Mouse (Mus musculus): ENCODE measurements around the gene F8.
"Not testable (repeated sequence)": the region's sequence is repeated elsewhere in the genome, so short reads cannot be mapped to it uniquely, and the experiment has no call there.

F8 gene

DNA sequence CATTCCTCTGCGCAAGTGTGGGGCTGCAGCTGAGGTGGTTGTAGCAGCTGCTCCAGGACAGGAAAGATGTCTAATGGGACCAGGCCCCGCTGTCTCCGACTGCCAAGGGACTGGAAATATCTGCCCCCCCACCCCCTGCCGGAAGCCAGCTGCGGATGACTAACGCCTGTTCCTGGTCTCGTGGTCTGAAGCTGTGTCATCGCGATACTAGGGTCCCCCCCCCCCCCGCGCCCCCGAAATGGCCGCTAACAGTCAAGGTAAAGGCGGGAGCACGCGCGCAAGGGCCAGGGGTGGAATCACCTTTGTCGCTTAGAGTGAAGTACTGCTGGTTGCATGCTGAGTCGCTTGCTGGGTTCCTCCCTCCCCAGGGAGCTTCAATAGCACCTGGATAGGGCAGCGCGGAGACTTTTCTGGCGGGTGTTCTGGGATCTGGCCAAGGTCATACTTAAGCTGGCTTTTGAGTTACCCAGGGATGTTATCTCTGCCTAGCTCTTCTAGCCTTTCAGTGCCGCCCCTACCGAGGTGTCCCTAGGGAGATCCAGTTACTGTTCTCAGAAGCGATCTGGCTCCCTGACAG is at the start of gene F8, which contains the start of gene Fundc2:
Gene F8 (minus strand): TSS at position 421 of the 577 bp plus-strand sequence.
Gene Fundc2 (plus strand): TSS at position 205 of the 577 bp plus-strand sequence.
- peak; percentile 83 for DNase-seq (ENCODE audit: extremely low read depth, low read depth)

DNA sequence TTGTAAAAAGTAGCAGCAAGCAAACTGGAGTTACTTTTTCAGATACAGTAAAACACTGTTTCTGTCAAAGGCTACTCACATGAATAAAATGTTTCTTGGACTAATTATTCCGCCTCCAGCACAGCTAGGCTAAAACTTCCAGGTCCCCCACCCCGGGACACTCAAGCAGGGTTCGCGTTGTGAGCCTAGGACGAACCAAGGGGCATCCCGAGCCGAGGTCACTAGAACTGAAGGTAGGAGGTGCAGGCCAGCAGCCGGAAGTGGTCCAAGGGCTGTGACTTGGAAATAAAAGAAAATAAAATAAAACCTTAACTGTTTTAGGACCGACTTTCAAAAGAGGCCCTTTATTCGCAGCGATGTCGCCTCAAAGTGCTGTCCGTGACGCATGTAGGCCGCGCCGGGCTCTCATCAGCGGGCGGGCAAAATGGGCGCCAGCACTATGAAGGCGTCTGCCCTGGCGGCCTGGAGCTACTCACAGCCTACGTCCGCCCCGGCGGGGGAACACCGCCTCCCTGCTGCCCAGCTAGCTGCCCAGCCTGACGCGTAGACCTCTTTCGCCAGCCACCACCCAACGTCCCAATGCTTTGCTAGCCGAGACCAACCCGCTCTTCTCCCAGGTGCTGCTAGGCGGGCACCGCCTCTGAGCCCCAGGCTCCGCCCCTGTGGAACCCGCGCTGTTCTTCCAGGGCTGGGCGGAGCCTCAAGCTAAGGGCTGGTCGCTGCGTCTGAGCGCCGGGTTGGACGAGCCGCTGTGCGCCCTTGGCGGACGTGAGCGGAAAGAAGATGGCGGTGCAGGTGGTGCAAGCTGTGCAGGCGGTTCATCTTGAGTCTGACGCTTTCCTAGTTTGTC is 33.7 kb upstream of the F8 start, which contains the start of the genes Cmc4, Mtcp1 and Brcc3:
Gene Cmc4 (minus strand): TSS at position 649 of the 850 bp plus-strand sequence.
Gene Mtcp1 (minus strand): TSS at position 653 of the 850 bp plus-strand sequence.
Gene Brcc3 (plus strand): TSS at position 693 of the 850 bp plus-strand sequence.
- DNase-seq (ENCODE audit: extremely low read depth, low read depth) = peak; percentile 83

DNA sequence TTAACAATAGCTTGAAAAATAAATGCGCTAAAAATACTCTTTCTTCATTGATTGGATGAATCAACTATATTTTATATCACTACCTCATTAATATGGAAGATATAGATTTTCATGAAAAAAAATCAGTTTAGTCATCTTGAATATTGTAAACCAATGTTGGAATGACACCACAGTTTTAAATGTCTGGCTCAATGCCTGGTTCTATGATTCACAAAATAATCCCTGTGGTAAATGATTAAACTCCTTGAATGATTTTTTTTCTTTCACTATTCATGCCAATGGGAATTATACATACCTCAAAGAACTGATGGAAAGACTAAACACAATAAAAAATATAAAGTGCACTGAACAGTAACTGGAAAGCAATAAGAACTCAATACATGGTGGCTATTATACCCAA is 27.3 kb upstream of the F8 start:
- no peak for DNase-seq (ENCODE audit: extremely low read depth, low read depth)

DNA sequence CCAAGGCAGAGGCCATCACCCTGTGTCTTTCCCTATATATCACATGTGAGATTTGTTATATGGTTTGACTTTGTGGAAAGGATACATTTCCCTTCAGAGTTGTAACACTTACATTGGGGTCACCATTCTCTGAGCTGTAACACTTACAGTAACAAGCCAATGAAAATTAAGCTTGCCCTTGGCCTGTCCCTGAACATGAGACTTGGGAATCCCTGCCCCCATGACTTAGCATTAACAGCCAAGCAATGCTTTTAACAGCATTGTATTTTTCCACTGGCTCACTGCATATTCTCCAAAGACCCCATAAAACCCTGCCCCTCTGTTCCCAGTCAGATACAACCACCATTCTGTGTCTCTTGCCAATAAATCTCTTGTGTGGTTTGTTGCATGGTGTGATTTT is 20.9 kb upstream of the F8 start:
- no peak for DNase-seq (ENCODE audit: extremely low read depth, low read depth)

DNA sequence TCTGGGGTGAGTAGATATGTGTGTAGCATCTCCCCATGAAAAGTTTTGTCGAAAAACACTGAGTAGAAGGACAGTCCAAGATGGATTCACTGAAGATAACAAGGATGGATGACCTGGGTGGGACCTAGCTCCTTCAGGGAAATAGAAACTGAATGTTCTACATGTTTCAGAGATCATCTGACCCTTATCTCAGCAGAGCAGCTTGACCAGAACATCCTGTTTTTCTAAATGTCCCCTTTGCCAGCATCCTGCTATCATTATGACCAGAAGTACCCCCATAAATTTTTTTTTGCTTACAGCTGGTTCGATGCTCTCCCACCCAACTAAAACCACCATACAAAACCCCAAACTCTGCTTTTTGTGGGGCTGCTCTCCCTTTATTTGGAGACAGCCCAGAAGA is 20.3 kb upstream of the F8 start:
- DNase-seq (ENCODE audit: extremely low read depth, low read depth) = peak; percentile 77

DNA sequence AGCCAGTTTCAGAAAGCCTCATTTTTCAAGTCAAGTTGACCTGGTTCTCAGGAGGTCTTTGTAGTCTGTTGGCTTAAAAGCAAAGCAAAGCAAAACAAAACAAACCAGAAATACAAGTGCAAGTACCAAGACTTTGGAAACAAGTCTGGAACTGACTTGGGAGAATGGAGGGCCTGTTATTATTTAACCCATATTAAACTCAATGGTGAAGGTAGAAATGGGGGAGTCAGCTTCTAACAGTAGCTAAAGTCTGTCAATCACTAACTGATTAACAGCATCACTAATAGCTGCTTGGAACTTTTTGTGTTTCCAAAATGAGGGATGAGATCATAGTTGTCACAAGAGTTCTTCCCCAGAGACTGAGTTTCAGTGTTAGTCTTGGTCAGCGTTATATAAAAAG is 17.1 kb upstream of the F8 start:
- DNase-seq (ENCODE audit: extremely low read depth, low read depth) = no peak

DNA sequence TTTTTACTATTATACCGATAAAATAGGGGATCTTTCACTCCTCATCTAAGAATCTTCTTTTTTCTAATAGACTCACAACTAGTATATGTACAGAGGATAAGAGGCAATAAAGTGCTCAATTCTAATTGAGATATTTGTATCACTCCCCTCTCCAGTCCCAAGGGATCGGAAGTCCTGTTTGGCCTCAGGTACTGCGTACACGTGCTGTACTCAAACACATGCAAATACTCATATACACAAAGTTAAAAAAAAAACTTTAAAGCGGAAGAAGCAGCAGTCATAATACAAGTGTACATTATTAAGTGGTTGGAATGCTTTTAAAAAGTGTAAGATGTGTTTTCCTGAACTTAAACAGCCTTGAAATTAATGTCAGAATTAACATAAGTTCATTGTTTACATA is 716 bp downstream of the F8 start:
- DNase-seq (ENCODE audit: extremely low read depth, low read depth) = no peak

DNA sequence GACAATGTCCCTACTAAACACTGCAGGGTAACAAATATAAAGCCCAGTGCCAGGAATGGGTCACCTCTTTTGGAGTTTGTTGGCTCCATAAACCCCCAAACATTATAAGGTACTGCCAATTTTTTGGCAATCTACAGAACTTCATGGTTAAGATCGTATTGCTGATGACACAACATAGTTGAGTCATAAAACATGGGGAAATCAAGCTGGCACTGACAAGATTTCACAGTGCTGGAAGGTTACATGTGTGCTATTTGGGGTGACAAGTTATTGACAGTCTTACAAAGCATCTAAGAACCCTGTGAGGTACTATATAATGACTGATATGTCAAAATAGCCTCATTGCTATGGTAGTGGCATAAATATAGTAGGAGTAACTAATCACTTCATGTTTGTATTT is 1.2 kb downstream of the F8 start:
- DNase-seq (ENCODE audit: extremely low read depth, low read depth) = no peak

DNA sequence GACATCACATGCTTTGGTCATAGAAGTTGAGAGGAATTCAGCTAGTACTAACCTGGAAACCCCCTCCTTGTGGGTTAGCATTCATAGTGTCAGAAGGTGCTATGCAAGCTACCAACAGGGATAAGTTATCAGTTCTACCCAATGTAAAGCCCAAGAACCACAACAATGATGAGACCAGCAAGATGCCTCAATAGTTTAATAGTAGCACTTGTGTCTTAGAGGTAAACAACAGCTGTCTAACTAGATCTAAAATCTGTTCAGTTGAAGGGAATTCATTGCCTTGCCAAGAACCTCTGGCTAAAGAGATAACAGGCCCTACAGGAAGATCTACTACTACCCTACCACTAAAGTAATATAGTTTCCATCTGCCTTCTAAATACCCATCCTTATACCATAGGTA is 5.6 kb downstream of the F8 start:
- DNase-seq (ENCODE audit: extremely low read depth, low read depth) = peak; percentile 23

DNA sequence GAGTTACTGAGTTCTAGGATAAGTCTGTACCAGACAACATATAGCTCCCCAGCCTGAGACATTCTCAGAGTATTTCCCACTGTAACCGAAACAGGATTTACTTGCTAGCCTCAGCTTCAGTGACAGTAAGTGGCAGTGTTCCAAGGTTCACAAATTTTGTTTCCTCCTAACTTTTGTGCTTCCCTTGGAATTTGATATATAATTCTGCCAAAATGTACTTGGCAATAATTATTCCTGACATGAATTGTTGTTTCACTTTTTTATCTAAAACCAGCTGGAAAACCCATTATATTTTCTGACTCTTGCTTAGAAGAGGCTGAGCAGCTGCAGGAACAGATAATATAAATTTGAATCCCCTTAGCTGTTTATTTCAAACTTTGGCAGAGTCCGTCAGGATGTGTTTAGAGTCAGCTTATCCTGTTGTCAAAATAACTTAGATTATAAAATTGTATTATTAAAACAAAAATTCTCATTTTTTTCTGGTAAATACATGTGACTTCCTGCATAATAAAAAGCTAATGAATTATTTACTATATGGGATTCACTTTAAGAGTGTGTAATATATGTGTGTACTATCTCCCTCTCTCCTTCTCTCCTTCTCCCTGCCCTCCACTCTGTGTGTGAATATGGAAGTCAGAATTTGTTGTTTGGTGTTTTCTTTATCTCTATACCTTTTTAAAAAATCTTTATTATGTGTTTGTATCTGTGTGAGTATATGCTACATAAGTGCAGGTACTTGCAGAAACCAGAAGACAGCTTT is 9.6 kb downstream of the F8 start:
- no peak for DNase-seq (ENCODE audit: extremely low read depth, low read depth)

DNA sequence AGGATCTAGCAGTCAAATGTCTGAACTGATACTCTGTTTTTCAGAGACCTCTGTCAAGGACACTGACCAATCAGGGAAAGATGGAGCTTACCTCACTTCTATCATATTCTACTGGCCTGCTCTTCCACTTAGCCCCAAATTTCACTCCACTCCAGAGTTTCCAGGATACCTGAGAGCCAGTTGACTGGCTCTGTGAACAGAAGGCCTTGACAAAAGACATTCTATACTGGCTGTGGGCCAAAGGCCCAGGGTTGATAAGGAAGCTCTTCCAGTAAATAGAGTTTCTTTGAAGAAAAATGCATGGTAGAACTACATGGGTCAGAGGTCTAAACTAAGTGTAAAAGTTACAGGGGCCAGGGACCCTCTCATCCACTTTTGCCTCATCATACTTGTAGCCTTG is 12.2 kb downstream of the F8 start:
- peak; percentile 30 for DNase-seq (ENCODE audit: extremely low read depth, low read depth)

DNA sequence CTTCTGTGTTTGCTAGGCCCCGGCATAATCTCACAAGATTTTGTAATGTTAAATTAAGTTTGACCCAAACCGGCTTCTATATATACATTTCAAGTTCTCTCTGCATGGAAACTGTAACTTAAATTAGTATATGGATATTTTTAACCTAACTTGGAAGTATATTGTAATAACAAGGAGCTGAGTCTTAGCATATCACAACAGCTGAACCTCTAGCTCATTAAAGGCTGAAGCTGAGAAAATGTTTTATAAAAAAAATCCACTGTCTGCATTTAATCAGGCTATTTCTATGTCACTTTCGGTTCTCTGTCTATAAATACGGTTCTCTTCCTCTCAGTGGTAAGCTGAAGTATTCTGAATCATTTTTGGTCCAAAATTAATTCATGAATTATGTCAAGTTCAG is 58.9 kb downstream of the F8 start:
- DNase-seq (ENCODE audit: extremely low read depth, low read depth) = no peak

DNA sequence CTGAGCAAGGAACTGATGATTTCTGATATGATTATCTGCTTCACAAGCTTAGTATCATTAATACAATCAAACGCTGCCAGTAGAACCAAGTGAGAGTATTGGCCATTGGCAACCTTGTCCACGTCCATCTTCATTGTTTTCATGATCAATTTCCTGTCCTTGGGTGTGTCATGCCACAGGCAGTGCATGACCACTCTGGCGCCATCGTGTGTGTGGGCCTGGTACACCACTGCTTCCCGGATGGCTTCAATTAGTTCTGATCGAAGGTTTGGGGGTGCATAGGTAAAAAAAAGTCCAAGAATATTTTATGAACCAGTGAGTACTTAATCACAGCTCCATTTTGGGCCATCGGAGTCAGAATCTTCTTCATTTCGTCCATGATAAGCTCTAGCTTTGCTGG is 110.7 kb downstream of the F8 start:
- DNase-seq (ENCODE audit: extremely low read depth, low read depth) = no peak

DNA sequence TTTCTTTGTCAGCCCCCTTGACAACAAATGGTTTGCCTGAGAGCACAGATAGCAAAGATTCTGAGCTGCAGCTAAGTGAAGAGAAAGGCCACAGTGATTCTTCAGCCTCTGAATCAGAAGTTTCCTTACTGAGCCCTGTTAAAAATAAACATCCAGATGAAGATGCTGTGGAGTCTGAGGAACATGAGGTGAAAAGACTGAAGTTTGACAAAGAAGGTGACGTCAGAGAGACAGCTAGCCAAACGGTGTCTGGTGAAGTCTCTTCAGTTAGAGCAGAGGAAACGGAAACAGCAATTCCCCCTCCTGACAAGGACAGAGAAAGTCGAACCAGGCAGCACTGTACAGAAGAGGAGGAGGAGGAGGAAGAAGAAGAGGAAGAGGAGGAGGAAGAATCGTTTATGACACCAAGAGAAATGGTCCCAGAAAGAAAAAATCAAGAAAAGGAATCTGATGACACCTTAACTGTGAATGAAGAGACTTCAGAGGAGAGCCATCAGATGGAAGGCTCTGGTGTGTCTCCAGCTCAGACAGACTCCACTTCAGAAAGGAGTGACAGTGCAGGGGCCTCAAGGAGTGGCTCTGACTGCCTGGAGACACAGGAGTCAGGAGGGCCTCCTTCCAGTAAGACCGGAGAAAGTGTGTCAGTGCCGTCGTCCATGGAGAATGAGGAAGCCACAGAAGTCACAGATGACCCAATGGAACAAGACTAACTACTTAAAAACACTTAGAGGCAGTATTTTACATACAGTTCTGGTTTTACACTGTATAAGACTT is 148.6 kb downstream of the F8 start:
- not testable (repeated sequence) for DNase-seq (ENCODE audit: extremely low read depth, low read depth)

DNA sequence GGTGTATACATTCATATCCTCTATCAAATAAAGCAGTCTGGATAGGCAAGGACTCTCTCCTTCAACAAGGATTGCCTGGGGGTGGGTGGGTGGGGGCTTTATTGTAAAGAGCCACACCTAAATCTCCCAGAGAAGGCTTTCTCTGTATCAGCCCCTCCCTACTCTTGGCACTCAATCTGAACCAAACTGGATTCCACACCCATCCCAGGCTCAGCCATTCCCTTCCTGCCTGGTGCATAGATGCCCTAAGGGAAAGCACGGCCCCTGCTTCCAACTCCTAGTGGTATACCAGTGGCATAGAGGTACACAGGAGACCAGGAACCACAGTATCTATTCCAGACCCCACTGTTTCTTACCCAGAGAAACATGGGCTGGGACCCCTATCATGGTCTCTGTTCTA is 151.0 kb downstream of the F8 start:
- DNase-seq (ENCODE audit: extremely low read depth, low read depth) = no peak

DNA sequence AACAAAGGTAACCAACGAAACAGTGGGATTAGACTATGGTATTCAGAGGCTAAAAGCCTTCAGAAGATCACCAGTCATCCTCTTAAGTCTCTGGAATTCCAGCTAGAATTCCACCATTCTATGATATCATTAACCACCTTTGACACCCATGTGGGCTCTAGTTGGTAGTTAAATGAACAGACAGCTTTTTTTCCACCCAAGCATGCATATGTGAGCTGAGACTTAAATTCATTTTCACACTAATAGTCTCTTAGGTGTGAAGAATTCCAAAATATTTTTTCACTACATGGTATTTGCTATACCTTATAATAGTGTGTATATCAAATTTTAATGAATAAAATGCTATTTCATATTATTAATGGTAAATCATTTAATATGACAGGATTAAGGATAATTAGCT is 218.7 kb downstream of the F8 start, which contains the start of gene Smim9:
Gene Smim9 (minus strand): TSS at position 101 of the 400 bp plus-strand sequence.
- DNase-seq (ENCODE audit: extremely low read depth, low read depth) = no peak

DNA sequence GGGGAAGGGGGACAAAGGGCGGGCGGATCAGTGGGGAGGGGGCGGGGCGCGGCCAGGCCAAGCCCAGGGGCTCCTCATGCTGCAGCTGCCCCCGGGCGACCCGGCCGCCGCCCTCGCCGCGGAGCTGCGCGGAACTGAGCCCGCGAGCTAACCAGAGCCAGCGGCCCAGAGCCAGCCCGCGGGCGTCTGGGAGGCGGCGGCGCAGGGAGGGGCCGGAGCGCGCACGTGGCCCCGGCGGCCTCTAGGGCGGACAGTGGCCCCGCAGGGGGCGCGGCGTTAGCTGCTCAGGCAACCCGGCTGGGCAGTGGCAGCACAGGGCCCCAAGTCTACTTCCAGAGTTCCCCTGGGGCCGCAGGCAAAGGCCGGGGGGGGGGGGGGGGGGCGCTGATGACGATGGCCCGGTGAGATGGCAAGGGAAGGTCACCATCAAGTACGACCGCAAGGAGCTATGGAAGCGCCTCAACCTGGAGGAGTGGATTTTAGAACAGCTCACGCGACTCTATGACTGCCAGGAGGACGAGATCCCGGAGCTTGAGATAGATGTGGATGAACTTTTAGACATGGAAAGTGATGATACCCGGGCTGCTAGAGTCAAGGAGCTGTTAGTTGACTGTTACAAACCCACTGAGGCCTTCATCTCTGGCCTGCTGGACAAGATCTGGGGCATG is 226.7 kb downstream of the F8 start:
- no peak for DNase-seq (ENCODE audit: extremely low read depth, low read depth)

DNA sequence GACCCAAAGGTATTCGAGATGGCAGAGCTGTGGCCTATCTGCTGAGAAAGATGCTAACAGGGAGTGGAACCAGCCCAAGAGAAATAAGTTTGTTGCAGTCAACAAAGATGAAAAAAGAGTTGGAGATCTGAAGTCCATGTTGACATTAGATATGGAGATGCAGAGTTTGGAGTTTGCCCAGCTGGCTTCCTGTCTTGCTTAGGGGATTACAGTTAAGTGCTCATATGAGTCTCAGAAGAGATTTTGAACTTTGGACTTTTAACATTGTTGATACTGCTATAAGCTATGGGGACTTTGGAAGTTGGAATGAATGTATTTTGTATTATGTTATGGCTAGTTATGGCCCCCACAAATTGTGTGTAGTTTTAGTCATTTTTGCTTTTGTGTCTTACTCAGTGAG is 230.2 kb downstream of the F8 start:
- no peak for DNase-seq (ENCODE audit: extremely low read depth, low read depth)

DNA sequence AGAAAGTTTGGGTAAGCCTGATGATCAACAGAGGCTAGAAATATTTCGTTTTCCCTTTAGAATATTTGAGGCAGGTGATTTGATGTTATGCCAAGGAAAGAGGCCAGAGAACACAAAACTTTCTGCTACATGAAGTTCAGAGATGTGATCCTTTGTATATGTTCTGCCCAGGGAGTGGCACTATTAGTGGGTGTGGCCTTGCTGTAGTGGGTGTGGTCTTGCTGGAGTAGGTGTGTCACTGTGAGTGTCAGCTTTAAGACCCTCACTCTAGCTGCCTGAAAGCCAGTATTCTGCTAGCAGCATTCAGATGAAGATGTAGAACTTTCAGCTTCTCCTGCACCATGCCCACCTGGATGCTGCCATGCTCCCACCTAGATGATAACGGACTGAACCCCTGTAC is 232.1 kb downstream of the F8 start:
- DNase-seq (ENCODE audit: extremely low read depth, low read depth) = no peak

DNA sequence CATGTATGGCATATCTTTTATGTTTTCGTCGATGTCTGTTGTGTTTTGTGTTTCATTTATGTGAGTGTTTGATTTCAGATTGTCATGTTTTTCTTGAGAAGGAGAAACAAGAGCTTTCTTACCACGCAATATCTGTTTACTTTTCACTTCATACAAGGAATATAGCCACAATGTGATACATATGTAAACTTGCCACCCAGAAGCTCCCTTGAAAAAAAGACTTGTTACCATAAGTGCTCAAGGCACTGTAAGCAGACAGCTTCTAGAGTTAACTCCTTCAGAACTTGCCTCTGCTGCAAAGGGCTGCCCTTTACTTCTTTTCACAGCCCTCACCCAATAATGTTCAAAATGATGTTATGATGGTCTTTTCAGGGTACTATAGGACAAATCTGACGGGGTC is 234.0 kb downstream of the F8 start:
- no peak for DNase-seq (ENCODE audit: extremely low read depth, low read depth)

DNA sequence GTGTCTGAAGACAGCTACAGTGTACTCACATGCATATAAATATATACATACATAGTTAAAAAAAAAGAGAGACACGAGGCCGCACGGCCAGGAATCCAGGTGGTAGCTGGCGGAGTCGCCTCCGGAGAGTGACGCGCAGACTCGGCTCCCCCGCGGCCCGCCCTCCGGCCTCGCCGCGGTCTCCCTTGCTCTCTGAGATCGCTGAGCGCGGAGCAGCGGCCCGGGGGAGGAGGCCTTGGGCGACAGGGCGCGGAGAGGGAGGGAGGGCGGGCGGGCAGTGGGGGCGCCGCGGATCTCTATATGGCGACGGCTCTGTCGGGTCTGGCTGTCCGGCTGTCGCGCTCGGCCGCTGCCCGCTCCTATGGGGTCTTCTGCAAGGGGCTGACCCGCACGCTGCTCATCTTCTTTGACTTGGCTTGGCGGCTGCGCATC is 239.3 kb downstream of the F8 start:
- DNase-seq (ENCODE audit: extremely low read depth, low read depth) = not testable (repeated sequence)

Measured in MEL-GATA-1-ER (cell line).